Comparison of ENCODE assay signal across 15 mouse cellular contexts in genomic region chr6:39379224-39379623, GRCm38 (mm10). TPM values are rescaled to one million over a fixed set of nuclear protein-coding genes. Genes with fewer than 3 reads are reported as not detected.
A peak's percentile ranks its signal among the peaks of the same experiment; 100 is the strongest.
DNase-seq lines count a peak whose midpoint lies in the region; ATAC-seq lines count a peak whose summit lies in the region.
"Had no signal": no experiment of that assay in that cellular context is flagged by ENCODE, and none has a peak within 500 bp of the region (broad histone marks: within the 10 kb centered on the region; RNA-seq: fewer than 3 reads in every experiment).

No protein-coding gene starts in this region.

- H3K36me3 ChIP-seq in midbrain, embryonic 16.5 days (ENCODE audit: control insufficient read depth, insufficient read depth, low read length) = peaks cover 1% of the 10 kb centered on the region
- H3K36me3 ChIP-seq: stomach, embryonic 15.5 days had no signal

- no peak overlapping the region for H3K9ac ChIP-seq in midbrain, embryonic 16.5 days (ENCODE audit: low read depth, low read length)
- H3K9ac ChIP-seq: hindbrain, embryonic 12.5 days; midbrain, embryonic 12.5 days; stomach, embryonic 15.5 days had no signal

- no peak overlapping the region for H3K4me3 ChIP-seq in midbrain, embryonic 16.5 days (ENCODE audit: low read depth, low read length)
- H3K4me3 ChIP-seq: hindbrain, embryonic 12.5 days; midbrain, embryonic 12.5 days; stomach, embryonic 15.5 days had no signal

- no peaks in the 10 kb centered on the region for H3K9me3 ChIP-seq in midbrain, embryonic 16.5 days (replicated peaks; ENCODE audit: control insufficient read depth, low read length, poor library complexity, severe bottlenecking)
- H3K9me3 ChIP-seq: midbrain, embryonic 12.5 days; stomach, embryonic 15.5 days had no signal

- H3K27ac ChIP-seq in midbrain, embryonic 16.5 days (ENCODE audit: low read length) = no peak overlapping the region
- H3K27ac ChIP-seq: hindbrain, embryonic 12.5 days; midbrain, embryonic 12.5 days; stomach, embryonic 15.5 days had no signal

- 0 out of 2 replicates have a peak, but pooled peaks cover 6% of the 10 kb centered on the region for H3K27me3 ChIP-seq in midbrain, embryonic 16.5 days (ENCODE audit: control insufficient read depth, insufficient read depth, low read depth, low read length)
- H3K27me3 ChIP-seq: stomach, embryonic 15.5 days had no signal

- peak; percentile 18 for DNase-seq in spleen, adult 12 weeks (ENCODE audit: low spot score)
- no peak for DNase-seq in spleen, postnatal 14 days (ENCODE audit: low spot score in 2 of 2)
- DNase-seq in natural killer cell, adult 2 months (ENCODE audit: low spot score in 2 of 2) = peak; percentile 56 to 62
- no peak for DNase-seq in ovary, postnatal 14 days (ENCODE audit: low spot score)
- no peak for DNase-seq in urinary bladder, adult 18-20 months (ENCODE audit: low spot score in 2 of 2)
- no peak for DNase-seq in kidney, adult 9 months
- DNase-seq: adrenal gland, postnatal 36 days; gastrocnemius, postnatal 10 days; kidney, postnatal 25 days had no signal

- peaks cover 14% of the 10 kb centered on the region for H3K4me1 ChIP-seq in midbrain, embryonic 16.5 days (ENCODE audit: control insufficient read depth, insufficient read depth, low read length)

- 69% methylated on average over 4 of the region's 4 CpGs for WGBS in midbrain, embryonic 16.5 days

- no peak overlapping the region for H3K4me2 ChIP-seq in midbrain, embryonic 16.5 days (ENCODE audit: low read length)
- H3K4me2 ChIP-seq: hindbrain, embryonic 12.5 days; midbrain, embryonic 12.5 days; stomach, embryonic 15.5 days had no signal

- ATAC-seq in hematopoietic stem cell, adult 5-6 weeks (replicated peaks in 1 of 2; ENCODE audit: insufficient read depth in 1 of 2, low FRiP score in 2 of 2, low TSS enrichment in 1 of 2, low read depth in 1 of 2, poor library complexity in 2 of 2, severe bottlenecking in 2 of 2) = peak; percentile 88 to 90
- ATAC-seq in midbrain, embryonic 16.5 days = no peak

RNA-seq across cellular contexts. Expression of gene Slc37a3, which starts 1.7 kb away (rescaled TPM):
- 5.0 and 8.9 TPM in 2 replicates for total RNA-seq in hematopoietic stem cell, adult 5-6 weeks (2017)
- 64.9 and 67.9 TPM in 2 replicates for polyA plus RNA-seq in midbrain, embryonic 16.5 days (2015; fragmentation: Nextera tagmentation; extraction: Ambion mirVana)

RNA-seq across cellular contexts. Expression of gene Rab19, which starts 1.8 kb away (rescaled TPM):
- 1.9 and 3.9 TPM in 2 replicates for total RNA-seq in hematopoietic stem cell, adult 5-6 weeks (2017)
- 0.35 TPM in 1 of 2 replicates, not detected in the other for polyA plus RNA-seq in midbrain, embryonic 16.5 days (2015; fragmentation: Nextera tagmentation; extraction: Ambion mirVana)
- total RNA-seq: left cerebral cortex, postnatal 36 days had no signal

RNA-seq across cellular contexts. Expression of gene Mkrn1, which starts 41.0 kb away (rescaled TPM):
- 62.3 and 65.8 TPM in 2 replicates for total RNA-seq in hematopoietic stem cell, adult 5-6 weeks (2017)
- polyA plus RNA-seq in midbrain, embryonic 16.5 days (2015; fragmentation: Nextera tagmentation; extraction: Ambion mirVana) = 258 and 268 TPM in 2 replicates

Comparison
In these comparisons a context has a peak if more than half of its experiments do, and no peak if none do; other contexts are left out.
1. DNase-seq: peak in spleen, adult 12 weeks (single experiment) and natural killer cell, adult 2 months (2 of 2); none in spleen, postnatal 14 days (0 of 2), ovary, postnatal 14 days (single experiment), urinary bladder, adult 18-20 months (0 of 2) and kidney, adult 9 months (single experiment).